Mouse (Mus musculus) kidney, postnatal 0 days (tissue): ENCODE results near the gene Cort. TPM values are rescaled to one million over a fixed set of nuclear protein-coding genes. Genes with fewer than 3 reads are reported as not detected.
A peak's percentile ranks its signal among the peaks of the same experiment; 100 is the strongest.

ENCODE experiments used
- ATAC-seq: fragments of 200-750 bp; cut with Nextera tagmentation; replicated peaks from 2 replicates; pipeline ENCODE4 v1.8.0; 2017; ENCODE audit warnings: low read depth, moderate number of reproducible peaks, moderate TSS enrichment, moderate library complexity; ENCODE audit not compliant: low FRiP score
- DNase-seq: peaks from one replicate; pipeline ENCODE4 v3.0.0-alpha.2; 2016; ENCODE audit warnings: low spot score
- H3K27ac ChIP-seq: fragments of 300-500 bp; sonication (generic); 2 replicates; pipeline ENCODE4 v1.5.1; 2014; ENCODE audit warnings: mild to moderate bottlenecking
- H3K27me3 ChIP-seq: fragments of 300-500 bp; sonication (generic); 2 replicates; pipeline ENCODE4 v1.6.1; 2014; ENCODE audit warnings: low read length, mixed read lengths; ENCODE audit not compliant: insufficient read depth
- H3K36me3 ChIP-seq: fragments of 300-500 bp; sonication (generic); 2 replicates; pipeline ENCODE4 v1.6.1; 2014; ENCODE audit warnings: low read length, mixed read lengths; ENCODE audit not compliant: insufficient read depth
- H3K4me1 ChIP-seq: fragments of 300-500 bp; sonication (generic); replicated peaks from 2 replicates; pipeline ENCODE4 v1.6.1; 2014; ENCODE audit warnings: antibody characterized with exemption, low read length, mixed read lengths; ENCODE audit not compliant: insufficient read depth
- H3K4me2 ChIP-seq: fragments of 300-500 bp; sonication (generic); 2 replicates; pipeline ENCODE4 v1.6.1; 2014; ENCODE audit warnings: mild to moderate bottlenecking, low read length, moderate library complexity, mixed read lengths
- H3K4me3 ChIP-seq: fragments of 300-500 bp; sonication (generic); replicated peaks from 2 replicates; pipeline ENCODE4 v1.5.1; 2014; ENCODE audit warnings: low read depth, low read length
- H3K9ac ChIP-seq: fragments of 300-500 bp; sonication (generic); 2 replicates; pipeline ENCODE4 v1.6.1; 2014; ENCODE audit warnings: low read depth, low read length
- H3K9me3 ChIP-seq: fragments of 300-500 bp; sonication (generic); replicated peaks from 2 replicates; pipeline ENCODE4 v1.6.1; 2016; ENCODE audit warnings: low read length, inconsistent platforms, mixed read lengths
- CTCF ChIP-seq: IDR thresholded peaks from 2 replicates; pipeline ENCODE4 v1.5.1; 2016; ENCODE audit warnings: antibody characterized with exemption, low read depth, mild to moderate bottlenecking, moderate library complexity
- WGBS: fragments of 180-500 bp; shearing (Covaris S2); extraction: QIAGEN DNeasy Blood & Tissue Kit; methylation state at CpG from one replicate; pipeline ENCODE4 v1.1.7; 2014; 5-methylcytosine and 5-hydroxymethylcytosine counted together
- polyA plus RNA-seq: library from polyadenylated mRNA; unstranded; fragments of >200 nt; fragmentation: Nextera tagmentation; extraction: Ambion mirVana; gene quantifications from 2 replicates; pipeline ENCODE4 v1.2.1, GENCODE M21; 2015

Gene Cort
- polyA plus RNA-seq, 1 experiment from 2014 or later, result 0.18 TPM

- Histone ChIP-seq H3K36me3 (peaks cover 14% of the 10 kb centered on the region; the same call in 1 of the 2 replicates), H3K4me2 (no peak overlapping the region; the same call in 1 of the 2 replicates), H3K27me3 (no peaks in the 10 kb centered on the region), H3K4me1 (no peaks in the 10 kb centered on the region; the same call in 1 of the 2 replicates), H3K9ac (no peak overlapping the region), H3K4me3 (no peak overlapping the region), H3K9me3 (no peaks in the 10 kb centered on the region), H3K27ac (no peak overlapping the region)
- peak; percentile 71 for ATAC-seq
- peak; percentile 75 for TF ChIP-seq CTCF
- peak; percentile 94 for DNase-seq
- 23% methylated on average over 10 of the region's 10 CpGs for WGBS
These were observed 50.5 kb downstream of the Cort start for GRCm38 (mm10) chr4:149075871-149076575.

DNA sequence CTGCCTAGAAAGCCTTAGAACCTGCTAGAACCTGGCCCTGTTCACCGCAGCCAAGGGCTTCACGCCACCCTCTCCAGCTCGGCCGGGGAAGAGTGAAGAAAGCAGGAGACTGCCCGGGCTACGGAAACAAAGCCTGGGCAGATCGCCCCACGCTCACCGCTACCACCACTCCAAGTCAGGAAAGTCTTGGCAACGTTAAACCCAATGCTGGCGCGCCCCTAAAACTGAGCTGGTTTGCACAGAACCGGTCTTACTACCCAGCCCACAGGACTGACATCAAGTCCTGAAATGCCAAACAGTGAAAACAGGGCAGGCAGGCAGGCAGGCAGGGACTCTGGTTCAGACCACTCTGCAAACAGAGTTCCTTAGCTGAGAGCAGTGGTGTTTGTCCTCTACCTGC is 51.5 kb downstream of the Cort start:
- Histone ChIP-seq H3K4me2 (no peak overlapping the region), H3K36me3 (peaks cover 14% of the 10 kb centered on the region; the same call in 1 of the 2 replicates), H3K4me1 (no peaks in the 10 kb centered on the region; the same call in 1 of the 2 replicates), H3K9ac (no peak overlapping the region), H3K27ac (no peak overlapping the region), H3K4me3 (no peak overlapping the region), H3K27me3 (no peaks in the 10 kb centered on the region), H3K9me3 (no peaks in the 10 kb centered on the region)
- ATAC-seq, result no peak
- no peak for TF ChIP-seq CTCF
- 92% methylated on average over 13 of the region's 13 CpGs for whole genome bisulfite sequencing
- DNase-seq, result no peak

Other genes starting within 250 kb of the Cort start
- 55.6 and 61.6 TPM in 2 replicates for gene Pex14, start 26.9 kb downstream of the Cort start, polyA plus RNA-seq
- gene Dffa, start 22.6 kb downstream of the Cort start, polyA plus RNA-seq, result 30.3 and 32.9 TPM in 2 replicates
- 25.3 and 28.3 TPM in 2 replicates for gene Cenps, start 10.9 kb upstream of the Cort start, polyA plus RNA-seq
- 95.4 and 101 TPM in 2 replicates for gene Pgd, start 40.0 kb upstream of the Cort start, polyA plus RNA-seq
- gene Kif1b, start 180.9 kb upstream of the Cort start, polyA plus RNA-seq, result 19.8 and 19.9 TPM in 2 replicates